Mouse (Mus musculus): ENCODE measurements around the gene Sectm1a.

DNA sequence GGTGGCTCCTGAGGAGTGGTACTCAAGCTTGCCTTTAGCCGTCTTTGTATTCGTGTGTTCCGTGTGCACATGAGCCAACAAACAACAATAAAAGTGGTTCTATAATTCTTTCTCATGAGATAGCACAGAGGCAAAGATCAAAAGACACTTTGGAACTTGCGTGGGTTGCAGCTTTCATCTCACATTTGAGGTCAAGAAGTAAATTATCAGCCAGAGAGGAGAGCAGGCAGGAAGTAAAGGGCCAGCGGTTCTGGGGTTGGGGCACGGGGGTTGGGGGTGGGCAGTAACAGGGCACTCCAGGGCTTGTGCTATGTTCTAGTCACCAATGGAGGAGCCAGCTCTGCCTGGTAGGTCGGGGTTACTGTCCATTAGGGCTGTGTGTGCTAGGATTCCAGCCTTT, 19.7 kb upstream of the Sectm1a start:
- TF ChIP-seq CTCF (IDR thresholded peaks at IDR 0.05) (no peak), EP300 (IDR thresholded peaks at IDR 0.05) (no peak)
